In the genomic region with DNA sequence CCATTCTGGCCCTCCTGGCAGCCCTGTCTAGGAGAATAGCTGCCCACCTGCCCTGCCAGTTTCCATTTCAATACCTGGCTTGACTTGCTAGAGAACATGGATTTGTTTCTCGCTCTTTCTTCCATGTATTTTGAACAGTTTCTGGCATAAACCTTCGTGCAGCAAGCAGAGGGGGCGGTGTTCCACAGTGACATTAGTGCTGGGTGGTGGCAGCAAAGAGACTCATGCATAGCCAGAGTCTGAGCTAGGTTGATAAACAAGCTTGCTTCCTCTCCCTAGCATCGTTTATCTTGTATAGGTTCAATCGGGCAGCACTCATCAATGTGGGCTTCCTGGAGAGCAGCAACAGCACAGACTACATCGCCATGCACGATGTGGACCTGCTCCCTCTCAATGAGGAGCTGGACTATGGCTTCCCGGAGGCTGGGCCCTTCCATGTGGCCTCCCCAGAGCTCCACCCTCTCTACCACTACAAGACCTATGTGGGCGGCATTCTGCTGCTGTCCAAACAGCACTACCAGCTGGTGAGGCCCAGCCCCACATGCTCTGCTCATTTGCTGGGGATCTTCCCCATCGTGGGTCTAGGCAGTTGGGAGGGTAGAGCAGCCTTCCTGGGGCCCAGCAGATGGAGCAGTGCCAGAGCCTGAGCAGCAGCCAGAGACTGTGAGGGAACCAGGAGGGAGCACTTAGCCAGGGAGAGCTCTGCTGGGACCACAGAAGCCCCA, we compare ENCODE assay signal across 22 mouse cellular contexts. TPM values are rescaled to one million over a fixed set of nuclear protein-coding genes. Genes with fewer than 3 reads are reported as not detected.
DNase-seq lines count a peak whose midpoint lies in the region; ATAC-seq and TF ChIP-seq lines count a peak whose summit lies in the region.
"Had no signal": no experiment of that assay in that cellular context is flagged by ENCODE, and none has a peak within 500 bp of the region (broad histone marks: within the 10 kb centered on the region; RNA-seq: fewer than 3 reads in every experiment).

No protein-coding gene starts in this region.

- H3K4me3 ChIP-seq in hindbrain, embryonic 12.5 days: no peak overlapping the region
- no peak overlapping the region for H3K4me3 ChIP-seq in hindbrain, postnatal 0 days (ENCODE audit: low read length)
- H3K4me3 ChIP-seq in MEL (ENCODE audit: control insufficient read depth in 1 of 2, insufficient read depth in 1 of 2, low read depth in 2 of 2, low read length in 2 of 2): no peak overlapping the region
- H3K4me3 ChIP-seq: embryonic facial prominence, embryonic 12.5 days; erythroblast, embryonic 14.5 days; heart, adult 2 months; liver, embryonic 12.5 days; midbrain, embryonic 13.5 days; stomach, embryonic 15.5 days had no signal

- no peaks in the 10 kb centered on the region for H3K4me1 ChIP-seq in hindbrain, embryonic 12.5 days
- H3K4me1 ChIP-seq in hindbrain, postnatal 0 days (ENCODE audit: insufficient read depth, low read length): no peaks in the 10 kb centered on the region
- H3K4me1 ChIP-seq in MEL (ENCODE audit: control insufficient read depth in 1 of 2, insufficient read depth in 2 of 2, low read length in 2 of 2): peaks cover 0 to 4% of the 10 kb centered on the region in 2 experiments; a peak in 2 of 4 replicates
- H3K4me1 ChIP-seq: liver, embryonic 12.5 days; stomach, embryonic 15.5 days had no signal

- TF ChIP-seq CTCF in hindbrain, postnatal 0 days (IDR thresholded peaks at IDR 0.05; ENCODE audit: low read depth): no peak
- TF ChIP-seq CTCF in MEL (IDR thresholded peaks at IDR 0.05 in 2 of 3, conservative IDR thresholded peaks at IDR 0.05 in 1 of 3; ENCODE audit: control insufficient read depth in 1 of 3, insufficient read depth in 1 of 3, low read depth in 2 of 3, low read length in 3 of 3, poor library complexity in 1 of 3, severe bottlenecking in 1 of 3): no peak

- ATAC-seq in hindbrain, embryonic 12.5 days (ENCODE audit: low FRiP score): no peak
- ATAC-seq in hindbrain, postnatal 0 days: no peak
- ATAC-seq: forebrain, embryonic 14.5 days; hindbrain, embryonic 16.5 days; intestine, postnatal 0 days; liver, embryonic 12.5 days; midbrain, embryonic 13.5 days had no signal

- H3K36me3 ChIP-seq in hindbrain, embryonic 12.5 days: peaks cover 66% of the 10 kb centered on the region
- H3K36me3 ChIP-seq in hindbrain, postnatal 0 days (ENCODE audit: insufficient read depth, low read length): peaks cover 20% of the 10 kb centered on the region; the same call in 1 of the 2 replicates
- H3K36me3 ChIP-seq in MEL (ENCODE audit: control insufficient read depth in 1 of 2, insufficient read depth in 2 of 2, low read length in 2 of 2): no peaks in the 10 kb centered on the region; a peak in 1 of 4 replicates

- no peak overlapping the region for H3K4me2 ChIP-seq in hindbrain, embryonic 12.5 days (replicated peaks)
- H3K4me2 ChIP-seq in hindbrain, postnatal 0 days (ENCODE audit: low read depth, low read length): no peak overlapping the region
- H3K4me2 ChIP-seq: embryonic facial prominence, embryonic 12.5 days; liver, embryonic 12.5 days; lung, embryonic 14.5 days; midbrain, embryonic 13.5 days; stomach, embryonic 15.5 days had no signal

- H3K79me2 ChIP-seq in MEL (ENCODE audit: control insufficient read depth, insufficient read depth, low read length, poor library complexity): no peaks in the 10 kb centered on the region; the same call in 1 of the 2 replicates

- 0 out of 2 replicates have a peak overlapping the region, but pooled peaks have one; percentile 8 for H3K9ac ChIP-seq in hindbrain, embryonic 12.5 days
- H3K9ac ChIP-seq in hindbrain, postnatal 0 days (replicated peaks; ENCODE audit: low read length): no peak overlapping the region
- H3K9ac ChIP-seq in MEL (ENCODE audit: control insufficient read depth, low read depth, low read length, poor library complexity, severe bottlenecking): no peak overlapping the region
- H3K9ac ChIP-seq: embryonic facial prominence, embryonic 12.5 days; liver, embryonic 12.5 days; lung, embryonic 14.5 days; midbrain, embryonic 13.5 days; stomach, embryonic 15.5 days had no signal

- WGBS in hindbrain, embryonic 12.5 days: 78% methylated on average over 10 of the region's 10 CpGs
- WGBS in hindbrain, postnatal 0 days: 82% methylated on average over 10 of the region's 10 CpGs

- TF ChIP-seq POLR2A in MEL (IDR thresholded peaks at IDR 0.05; ENCODE audit: control insufficient read depth in 1 of 2, insufficient read depth in 1 of 2, low read depth in 1 of 2, low read length in 2 of 2, poor library complexity in 1 of 2): no peak

- no peak overlapping the region for H3K27ac ChIP-seq in hindbrain, embryonic 12.5 days
- no peak overlapping the region for H3K27ac ChIP-seq in hindbrain, postnatal 0 days
- no peak overlapping the region for H3K27ac ChIP-seq in MEL (ENCODE audit: control insufficient read depth, low read depth, low read length)
- H3K27ac ChIP-seq: embryonic facial prominence, embryonic 12.5 days; heart, adult 2 months; liver, embryonic 12.5 days; midbrain, embryonic 13.5 days; stomach, embryonic 15.5 days had no signal

- H3K27me3 ChIP-seq in hindbrain, embryonic 12.5 days: no peaks in the 10 kb centered on the region
- H3K27me3 ChIP-seq in hindbrain, postnatal 0 days (ENCODE audit: insufficient read depth, low read length): no peaks in the 10 kb centered on the region
- no peaks in the 10 kb centered on the region for H3K27me3 ChIP-seq in MEL (ENCODE audit: control insufficient read depth in 1 of 2, insufficient read depth in 2 of 2, low read length in 2 of 2)
- H3K27me3 ChIP-seq: embryonic facial prominence, embryonic 12.5 days; liver, embryonic 12.5 days; midbrain, embryonic 13.5 days; stomach, embryonic 15.5 days had no signal

- DNase-seq in hindbrain, postnatal 0 days (ENCODE audit: low spot score): no peak
- peak; percentile 44 for DNase-seq in MEL (ENCODE audit: low read depth, low spot score)
- DNase-seq in MN1 (ENCODE audit: low spot score): peak; percentile 80
- DNase-seq in layer of hippocampus, postnatal 10 days (ENCODE audit: low spot score in 2 of 2): peak; percentile 23 to 33
- no peak for DNase-seq in cerebellum, postnatal 10 days
- no peak for DNase-seq in heart, adult 8-10 months (ENCODE audit: low spot score)
- DNase-seq: adrenal gland, postnatal 25 days; cerebellum, adult 9-10 months; gastrocnemius, postnatal 25 days; heart, adult 2 months; kidney, postnatal 25 days; lung, embryonic 14.5 days; thymus, postnatal 25 days had no signal

- H3K9me3 ChIP-seq in hindbrain, embryonic 12.5 days (replicated peaks): no peaks in the 10 kb centered on the region
- H3K9me3 ChIP-seq in hindbrain, postnatal 0 days (ENCODE audit: low read length): no peaks in the 10 kb centered on the region
- H3K9me3 ChIP-seq in MEL (replicated peaks; ENCODE audit: insufficient read depth, low read length): no peaks in the 10 kb centered on the region
- H3K9me3 ChIP-seq: embryonic facial prominence, embryonic 12.5 days; liver, embryonic 12.5 days; midbrain, embryonic 13.5 days; stomach, embryonic 15.5 days had no signal

- TF ChIP-seq RAD21 in MEL (IDR thresholded peaks at IDR 0.05; ENCODE audit: low read depth, low read length): no peak

- TF ChIP-seq EP300 in MEL (IDR thresholded peaks at IDR 0.05; ENCODE audit: low read depth in 1 of 2, low read length in 2 of 2): no peak

RNA-seq across cellular contexts. Expression of a gene that starts 7.4 kb away (rescaled TPM):
- 42.5 and 43.4 TPM in 2 replicates for polyA plus RNA-seq in hindbrain, embryonic 12.5 days (2016; fragmentation: Nextera tagmentation; extraction: Ambion mirVana)
- total RNA-seq in hindbrain, postnatal 0 days (2014; rRNA removed): 66.7 and 66.8 TPM in 2 replicates
- polyA plus RNA-seq in hindbrain, postnatal 0 days (2015; fragmentation: Nextera tagmentation; extraction: Ambion mirVana): 42.9 and 44.0 TPM in 2 replicates
- total RNA-seq in MEL (2012; rRNA removed): 15.0 and 18.0 TPM in 2 replicates
- polyA plus RNA-seq in MEL (2012; ENCODE audit: insufficient read depth in 1 of 2, insufficient read length in 2 of 2, low read depth in 1 of 2, low replicate concordance in 2 of 2, missing spikeins in 1 of 2): 10 to 100 TPM in 1 of 2 experiments, not detected in 1; 19.9 TPM
- total RNA-seq in layer of hippocampus, postnatal 10 days (2021): 10 to 100 TPM; 23.1 to 23.8 TPM
- 1 to 10 TPM; 8.0 to 9.1 (median 8.8) TPM for total RNA-seq in heart, adult 8-10 months (2022)

RNA-seq across cellular contexts. Expression of a gene that starts 15.7 kb away (rescaled TPM):
- 74.1 and 75.9 TPM in 2 replicates for polyA plus RNA-seq in hindbrain, embryonic 12.5 days (2016; fragmentation: Nextera tagmentation; extraction: Ambion mirVana)
- 70.3 and 76.2 TPM in 2 replicates for total RNA-seq in hindbrain, postnatal 0 days (2014; rRNA removed)
- 105 and 115 TPM in 2 replicates for polyA plus RNA-seq in hindbrain, postnatal 0 days (2015; fragmentation: Nextera tagmentation; extraction: Ambion mirVana)
- 33.5 and 42.5 TPM in 2 replicates for total RNA-seq in MEL (2012; rRNA removed)
- 10 to 100 TPM in 1 of 2 experiments, not detected in 1; 47.1 TPM for polyA plus RNA-seq in MEL (2012; ENCODE audit: insufficient read depth in 1 of 2, insufficient read length in 2 of 2, low read depth in 1 of 2, low replicate concordance in 2 of 2, missing spikeins in 1 of 2)
- 10 to 100 TPM; 51.5 to 59.9 TPM for total RNA-seq in layer of hippocampus, postnatal 10 days (2021)
- total RNA-seq in heart, adult 8-10 months (2022): 10 to 100 TPM; 10.1 to 12.8 (median 11.7) TPM

RNA-seq across cellular contexts. Expression of a gene that starts 27.8 kb away (rescaled TPM):
- polyA plus RNA-seq in hindbrain, embryonic 12.5 days (2016; fragmentation: Nextera tagmentation; extraction: Ambion mirVana): 41.1 and 41.2 TPM in 2 replicates
- 17.9 and 18.7 TPM in 2 replicates for total RNA-seq in hindbrain, postnatal 0 days (2014; rRNA removed)
- 19.9 and 23.4 TPM in 2 replicates for polyA plus RNA-seq in hindbrain, postnatal 0 days (2015; fragmentation: Nextera tagmentation; extraction: Ambion mirVana)
- total RNA-seq in MEL (2012; rRNA removed): 52.8 and 58.3 TPM in 2 replicates
- 100 to 1,000 TPM in 1 of 2 experiments, 10 to 100 TPM in 1; 89.5 to 122 TPM for polyA plus RNA-seq in MEL (2012; ENCODE audit: insufficient read depth in 1 of 2, insufficient read length in 2 of 2, low read depth in 1 of 2, low replicate concordance in 2 of 2, missing spikeins in 1 of 2)
- 10 to 100 TPM; 49.4 to 55.2 TPM for total RNA-seq in layer of hippocampus, postnatal 10 days (2021)
- 10 to 100 TPM; 17.7 to 24.8 (median 20.2) TPM for total RNA-seq in heart, adult 8-10 months (2022)

RNA-seq across cellular contexts. Expression of a gene that starts 33.5 kb away (rescaled TPM):
- polyA plus RNA-seq in hindbrain, embryonic 12.5 days (2016; fragmentation: Nextera tagmentation; extraction: Ambion mirVana): 113 and 128 TPM in 2 replicates
- 59.3 and 66.7 TPM in 2 replicates for total RNA-seq in hindbrain, postnatal 0 days (2014; rRNA removed)
- polyA plus RNA-seq in hindbrain, postnatal 0 days (2015; fragmentation: Nextera tagmentation; extraction: Ambion mirVana): 105 and 117 TPM in 2 replicates
- total RNA-seq in MEL (2012; rRNA removed): 185 and 222 TPM in 2 replicates
- 100 to 1,000 TPM in 1 of 2 experiments, not detected in 1; 218 TPM for polyA plus RNA-seq in MEL (2012; ENCODE audit: insufficient read depth in 1 of 2, insufficient read length in 2 of 2, low read depth in 1 of 2, low replicate concordance in 2 of 2, missing spikeins in 1 of 2)
- 100 to 1,000 TPM; 127 to 128 TPM for total RNA-seq in layer of hippocampus, postnatal 10 days (2021)
- 100 to 1,000 TPM in 1 of 4 experiments, 10 to 100 TPM in 3; 80.6 to 102 (median 90.0) TPM for total RNA-seq in heart, adult 8-10 months (2022)

RNA-seq across cellular contexts. Expression of a gene that starts 36.1 kb away (rescaled TPM):
- 67.4 and 71.9 TPM in 2 replicates for polyA plus RNA-seq in hindbrain, embryonic 12.5 days (2016; fragmentation: Nextera tagmentation; extraction: Ambion mirVana)
- 60.2 and 87.5 TPM in 2 replicates for total RNA-seq in hindbrain, postnatal 0 days (2014; rRNA removed)
- 38.8 and 38.9 TPM in 2 replicates for polyA plus RNA-seq in hindbrain, postnatal 0 days (2015; fragmentation: Nextera tagmentation; extraction: Ambion mirVana)
- 11.7 and 11.9 TPM in 2 replicates for total RNA-seq in MEL (2012; rRNA removed)
- 10 to 100 TPM in 1 of 2 experiments, not detected in 1; 38.7 TPM for polyA plus RNA-seq in MEL (2012; ENCODE audit: insufficient read depth in 1 of 2, insufficient read length in 2 of 2, low read depth in 1 of 2, low replicate concordance in 2 of 2, missing spikeins in 1 of 2)
- 10 to 100 TPM; 61.9 to 82.4 TPM for total RNA-seq in layer of hippocampus, postnatal 10 days (2021)
- total RNA-seq in heart, adult 8-10 months (2022): 10 to 100 TPM; 11.5 to 18.3 (median 13.6) TPM

Comparison
In these comparisons a context has a peak if more than half of its experiments do, and no peak if none do; other contexts are left out.
1. DNase-seq: peak in MEL (single experiment), MN1 (single experiment) and layer of hippocampus, postnatal 10 days (2 of 2); none in hindbrain, postnatal 0 days (single experiment), cerebellum, postnatal 10 days (0 of 2) and heart, adult 8-10 months (single experiment).